Mouse (Mus musculus) left cerebral cortex, adult 8-10 months (tissue): ENCODE data around the gene Prkcd. TPM values are rescaled to one million over a fixed set of nuclear protein-coding genes. Genes with fewer than 3 reads are reported as not detected.

Experiments used
- DNase-seq, 2 experiments: peaks; one replicate each; pipeline ENCODE4 v3.0.0; 2022; ENCODE audit warnings: low spot score in 2 of 2
- total RNA-seq, 4 experiments: library from RNA; stranded (reverse); gene quantifications; 2 replicates each; pipeline ENCODE4 v1.2.4; 2022

The Prkcd gene
- 10 to 100 TPM; 16.0 to 47.2 (median 18.0) TPM for total RNA-seq

GRCm38 (mm10) chr14:30625856-30626726 lies at the start of gene Prkcd:
Prkcd (minus strand) TSS chr14:30626210.
- DNase-seq = no peak

- no peak for DNase-seq
These were observed 48.9 kb upstream of the Prkcd start for GRCm38 (mm10) chr14:30674947-30675346.

GRCm38 (mm10) chr14:30671986-30672312 lies 45.9 kb upstream of the Prkcd start:
- peak; percentile 60 to 88 for DNase-seq

- DNase-seq = peak; percentile 36 to 43
These were observed 45.3 kb upstream of the Prkcd start for GRCm38 (mm10) chr14:30671095-30671985.

GRCm38 (mm10) chr14:30670161-30670560 lies 44.2 kb upstream of the Prkcd start:
- no peak for DNase-seq

GRCm38 (mm10) chr14:30666604-30667003 lies 40.6 kb upstream of the Prkcd start:
- no peak for DNase-seq

GRCm38 (mm10) chr14:30666061-30666460 lies 40.1 kb upstream of the Prkcd start:
- no peak for DNase-seq

- no peak for DNase-seq
These were observed 29.5 kb upstream of the Prkcd start for GRCm38 (mm10) chr14:30655531-30655930.

- no peak for DNase-seq
These were observed 28.8 kb upstream of the Prkcd start for GRCm38 (mm10) chr14:30654691-30655228.

GRCm38 (mm10) chr14:30653943-30654659 lies 28.1 kb upstream of the Prkcd start, which contains the start of gene Rft1:
Rft1 (plus strand) TSS chr14:30654360.
- peak; percentile 92 to 99 for DNase-seq

GRCm38 (mm10) chr14:30650969-30651368 lies 25.0 kb upstream of the Prkcd start:
- no peak for DNase-seq

GRCm38 (mm10) chr14:30649745-30650144 lies 23.7 kb upstream of the Prkcd start:
- no peak for DNase-seq

GRCm38 (mm10) chr14:30648478-30648877 lies 22.5 kb upstream of the Prkcd start:
- DNase-seq = no peak

GRCm38 (mm10) chr14:30646486-30646885 lies 20.5 kb upstream of the Prkcd start:
- no peak for DNase-seq

- DNase-seq = no peak
These were observed 19.1 kb upstream of the Prkcd start for GRCm38 (mm10) chr14:30645066-30645465.

- no peak for DNase-seq
These were observed 18.0 kb upstream of the Prkcd start for GRCm38 (mm10) chr14:30644026-30644425.

GRCm38 (mm10) chr14:30641748-30642147 lies 15.7 kb upstream of the Prkcd start:
- DNase-seq = no peak

- no peak for DNase-seq
These were observed 12.7 kb upstream of the Prkcd start for GRCm38 (mm10) chr14:30638686-30639085.

GRCm38 (mm10) chr14:30638009-30638408 lies 12.0 kb upstream of the Prkcd start:
- DNase-seq = no peak

- no peak for DNase-seq
These were observed 11.1 kb upstream of the Prkcd start for GRCm38 (mm10) chr14:30637087-30637486.

- no peak for DNase-seq
These were observed 10.5 kb upstream of the Prkcd start for GRCm38 (mm10) chr14:30636499-30636898.
